Mouse (Mus musculus) forebrain, embryonic 10.5 days (tissue): ENCODE data around the gene Gtpbp1. TPM values are rescaled to one million over a fixed set of nuclear protein-coding genes. Genes with fewer than 3 reads are reported as not detected.
"Not testable (repeated sequence)": the region's sequence is repeated elsewhere in the genome, so short reads cannot be mapped to it uniquely, and the experiment has no call there.

ENCODE experiments used
- DNase-seq: peaks from one replicate; pipeline ENCODE4 v3.0.0-alpha.2; 2017; ENCODE audit warnings: low spot score; ENCODE audit errors: extremely low spot score
- H3K27ac ChIP-seq: fragments of 300-500 bp; sonication (generic); 2 replicates; pipeline ENCODE4 v1.5.1; 2016; ENCODE audit warnings: mild to moderate bottlenecking
- H3K27me3 ChIP-seq: fragments of 300-500 bp; sonication (generic); 2 replicates; pipeline ENCODE4 v1.6.1; 2016; ENCODE audit warnings: mild to moderate bottlenecking; ENCODE audit not compliant: poor library complexity, severe bottlenecking
- H3K36me3 ChIP-seq: fragments of 300-500 bp; sonication (generic); replicated peaks from 2 replicates; pipeline ENCODE4 v1.6.1; 2016; ENCODE audit warnings: mild to moderate bottlenecking, moderate library complexity
- H3K4me1 ChIP-seq: fragments of 300-500 bp; sonication (generic); 2 replicates; pipeline ENCODE4 v1.6.1; 2016
- H3K4me3 ChIP-seq: fragments of 300-500 bp; sonication (generic); 2 replicates; pipeline ENCODE4 v1.5.1; 2016; ENCODE audit warnings: mild to moderate bottlenecking, moderate library complexity
- H3K9me3 ChIP-seq: fragments of 300-500 bp; sonication (generic); 2 replicates; pipeline ENCODE4 v1.6.1; 2016; ENCODE audit warnings: mild to moderate bottlenecking, moderate library complexity
- WGBS: fragments of 180-500 bp; shearing (Covaris S2); methylation state at CpG from one replicate; pipeline ENCODE4 v1.1.7; 2016; 5-methylcytosine and 5-hydroxymethylcytosine counted together
- polyA plus RNA-seq: library from polyadenylated mRNA; unstranded; fragments of >200 nt; fragmentation: Nextera tagmentation; extraction: Ambion mirVana; gene quantifications from 2 replicates; pipeline ENCODE4 v1.2.1, GENCODE M21; 2016

The Gtpbp1 gene
- polyA plus RNA-seq, 1 experiment from 2014 or later, result 48.3 TPM

- 20% methylated on average over 33 of the region's 33 CpGs for WGBS
- Histone ChIP-seq H3K4me1 (peaks cover 7% of the 10 kb centered on the region), H3K27me3 (no peaks in the 10 kb centered on the region), H3K36me3 (peaks cover 64% of the 10 kb centered on the region), H3K4me3 (peak within 1 kb of the TSS; percentile 94), H3K27ac (peak within 1 kb of the TSS; percentile 92), H3K9me3 (no peaks in the 10 kb centered on the region)
- DNase-seq, result peak; percentile 90
Measured at GRCm38 (mm10) chr15:79670249-79670971, 20.2 kb upstream of the Gtpbp1 start, which contains the start of gene Tomm22. Gene Tomm22, plus strand, starts transcription at chr15:79670861.

GRCm38 (mm10) chr15:79670972-79671299, 19.7 kb upstream of the Gtpbp1 start:
- H3K36me3 ChIP-seq, result peaks cover 64% of the 10 kb centered on the region
- H3K27me3 ChIP-seq, result no peaks in the 10 kb centered on the region
- H3K4me1 ChIP-seq, result peaks cover 7% of the 10 kb centered on the region
- peak overlapping the region; percentile 92 for H3K27ac ChIP-seq
- no peaks in the 10 kb centered on the region for H3K9me3 ChIP-seq
- WGBS, result under 1% methylated on average over 37 of the region's 37 CpGs
- H3K4me3 ChIP-seq, result peak overlapping the region; percentile 94
- DNase-seq, result no peak

- not testable (repeated sequence) for DNase-seq
Measured at GRCm38 (mm10) chr15:79671828-79672348, 18.8 kb upstream of the Gtpbp1 start.

GRCm38 (mm10) chr15:79677936-79678335, 12.7 kb upstream of the Gtpbp1 start:
- Histone ChIP-seq H3K4me1 (peaks cover 7% of the 10 kb centered on the region; the same call in 1 of the 2 replicates), H3K36me3 (peaks cover 61% of the 10 kb centered on the region), H3K4me3 (no peak overlapping the region), H3K9me3 (no peaks in the 10 kb centered on the region), H3K27me3 (no peaks in the 10 kb centered on the region), H3K27ac (no peak overlapping the region)
- no peak for DNase-seq
- WGBS, result 93% methylated on average over 2 of the region's 2 CpGs

More at GRCm38 (mm10) chr15:79671828-79672348, 18.8 kb upstream of the Gtpbp1 start:
- peak overlapping the region; percentile 94 for H3K4me3 ChIP-seq
- peaks cover 64% of the 10 kb centered on the region for H3K36me3 ChIP-seq
- not testable (repeated sequence) for H3K27ac ChIP-seq, H3K4me1 ChIP-seq, H3K27me3 ChIP-seq, H3K9me3 ChIP-seq
- WGBS, result 91% methylated on average over 11 of the region's 11 CpGs

- Histone ChIP-seq H3K4me3 (no peak overlapping the region), H3K36me3 (peaks cover 28% of the 10 kb centered on the region), H3K27ac (no peak overlapping the region), H3K9me3 (no peaks in the 10 kb centered on the region), H3K4me1 (peaks cover 47% of the 10 kb centered on the region), H3K27me3 (no peaks in the 10 kb centered on the region)
- WGBS, result 88% methylated on average over 4 of the region's 4 CpGs
- no peak for DNase-seq
Measured at GRCm38 (mm10) chr15:79681973-79682372, 8.7 kb upstream of the Gtpbp1 start.

- WGBS, result 91% methylated on average over 6 of the region's 6 CpGs
- Histone ChIP-seq H3K9me3 (no peaks in the 10 kb centered on the region), H3K36me3 (peaks cover 20% of the 10 kb centered on the region), H3K4me3 (no peak overlapping the region), H3K27ac (no peak overlapping the region), H3K27me3 (no peaks in the 10 kb centered on the region), H3K4me1 (peaks cover 48% of the 10 kb centered on the region)
- DNase-seq, result no peak
Measured at GRCm38 (mm10) chr15:79683146-79683545, 7.5 kb upstream of the Gtpbp1 start.

- WGBS, result 85% methylated on average over 19 of the region's 19 CpGs
- H3K27ac ChIP-seq, result no peak overlapping the region
- no peak for DNase-seq
- H3K4me3 ChIP-seq, result peak overlapping the region; percentile 96; the same call in 1 of the 2 replicates
- H3K27me3 ChIP-seq, result no peaks in the 10 kb centered on the region
- no peaks in the 10 kb centered on the region for H3K9me3 ChIP-seq
- peaks cover 18% of the 10 kb centered on the region for H3K36me3 ChIP-seq
- H3K4me1 ChIP-seq, result peaks cover 55% of the 10 kb centered on the region
Measured at GRCm38 (mm10) chr15:79683707-79684465, 6.8 kb upstream of the Gtpbp1 start.

GRCm38 (mm10) chr15:79684616-79685015, 6.0 kb upstream of the Gtpbp1 start:
- Histone ChIP-seq H3K27ac (no peak overlapping the region), H3K4me1 (peaks cover 63% of the 10 kb centered on the region), H3K27me3 (peaks cover 4% of the 10 kb centered on the region; the same call in 1 of the 2 replicates), H3K9me3 (no peaks in the 10 kb centered on the region), H3K36me3 (peaks cover 11% of the 10 kb centered on the region), H3K4me3 (peak overlapping the region; percentile 96)
- WGBS, result 79% methylated on average over 6 of the region's 6 CpGs
- no peak for DNase-seq

- no peaks in the 10 kb centered on the region for H3K9me3 ChIP-seq
- DNase-seq, result no peak
- H3K4me1 ChIP-seq, result peaks cover 68% of the 10 kb centered on the region
- peak overlapping the region; percentile 96 for H3K4me3 ChIP-seq
- H3K36me3 ChIP-seq, result peaks cover 8% of the 10 kb centered on the region; the same call in 1 of the 2 replicates
- 53% methylated on average over 6 of the region's 6 CpGs for whole genome bisulfite sequencing
- H3K27ac ChIP-seq, result no peak overlapping the region
- peaks cover 4% of the 10 kb centered on the region; the same call in 1 of the 2 replicates for H3K27me3 ChIP-seq
Measured at GRCm38 (mm10) chr15:79685141-79685641, 5.5 kb upstream of the Gtpbp1 start.

GRCm38 (mm10) chr15:79686046-79686869, 4.4 kb upstream of the Gtpbp1 start:
- H3K9me3 ChIP-seq, result no peaks in the 10 kb centered on the region
- peaks cover 4% of the 10 kb centered on the region; the same call in 1 of the 2 replicates for H3K27me3 ChIP-seq
- peak overlapping the region; percentile 93 for H3K27ac ChIP-seq
- WGBS, result 27% methylated on average over 15 of the region's 15 CpGs
- H3K4me3 ChIP-seq, result peak overlapping the region; percentile 96
- H3K4me1 ChIP-seq, result peaks cover 73% of the 10 kb centered on the region
- no peak for DNase-seq
- H3K36me3 ChIP-seq, result peaks cover 8% of the 10 kb centered on the region; the same call in 1 of the 2 replicates

GRCm38 (mm10) chr15:79687175-79687574, 3.5 kb upstream of the Gtpbp1 start:
- Histone ChIP-seq H3K4me1 (peaks cover 81% of the 10 kb centered on the region), H3K36me3 (peaks cover 8% of the 10 kb centered on the region; the same call in 1 of the 2 replicates), H3K4me3 (peak overlapping the region; percentile 96), H3K9me3 (no peaks in the 10 kb centered on the region), H3K27me3 (peaks cover 4% of the 10 kb centered on the region; the same call in 1 of the 2 replicates), H3K27ac (peak overlapping the region; percentile 93)
- peak; percentile 61 for DNase-seq
- under 1% methylated on average over 33 of the region's 33 CpGs for WGBS
